Mouse (Mus musculus): ENCODE measurements around the gene Ccdc61. TPM values are rescaled to one million over a fixed set of nuclear protein-coding genes. Genes with fewer than 3 reads are reported as not detected.

The Ccdc61 gene
- polyA plus RNA-seq, 1 experiment, result 13.0 TPM

DNA sequence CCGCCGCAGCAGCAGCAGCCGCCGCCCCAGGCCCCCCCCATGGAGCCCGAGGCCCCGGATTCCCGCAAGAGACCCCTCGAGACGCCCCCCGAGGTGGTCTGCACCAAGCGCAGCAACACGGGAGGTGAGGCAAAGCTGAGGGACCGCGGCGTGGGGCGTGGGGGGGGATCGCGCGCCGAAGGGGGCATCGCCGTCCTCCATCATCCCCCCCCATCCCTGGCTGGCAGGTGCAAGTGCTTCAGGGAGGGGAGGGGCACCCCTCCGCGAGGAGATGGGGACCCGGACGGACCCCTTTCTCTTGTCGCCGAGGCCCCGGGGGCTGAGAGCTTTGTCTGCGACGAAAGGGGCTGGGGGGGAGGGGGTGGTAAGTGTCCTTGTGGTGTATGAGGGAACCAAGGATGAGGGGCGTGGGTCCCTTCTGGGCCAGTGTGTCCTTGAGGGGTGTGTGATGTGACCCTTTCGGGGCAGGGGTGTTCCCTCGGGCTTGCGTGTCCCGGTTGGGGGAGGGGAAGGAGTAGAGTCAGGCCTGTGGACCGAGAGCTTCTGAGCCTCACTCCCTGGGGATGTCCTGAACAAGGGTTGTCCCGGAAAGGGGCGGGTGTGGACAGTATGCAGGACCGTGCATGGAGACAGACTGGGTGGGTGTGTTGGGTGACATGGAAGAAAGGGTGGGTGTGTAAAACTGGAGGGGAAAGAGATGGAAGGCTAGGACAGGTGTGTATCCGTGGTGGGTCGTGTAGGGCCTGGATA lies 16.0 kb upstream of the Ccdc61 start:
- no peak overlapping the region for H3K27ac ChIP-seq (ENCODE audit: insufficient read depth, low read length)
- peaks cover 2% of the 10 kb centered on the region; the same call in 1 of the 2 replicates for H3K4me1 ChIP-seq (ENCODE audit: control insufficient read depth, insufficient read depth, insufficient read length)
- TF ChIP-seq POLR2A (IDR thresholded peaks at IDR 0.05; ENCODE audit: low read depth, low read length) (no peak), CTCF (IDR thresholded peaks at IDR 0.05; ENCODE audit: extremely low read depth, insufficient read depth, insufficient read length, insufficient replicate concordance) (no peak)
- peaks cover 17% of the 10 kb centered on the region for H3K27me3 ChIP-seq (ENCODE audit: control insufficient read depth, insufficient read depth, low read length)
- WGBS, result 8% methylated on average over 38 of the region's 42 CpGs
- H3K4me3 ChIP-seq (ENCODE audit: extremely low read depth, insufficient read depth, insufficient read length), result peak overlapping the region; percentile 24; the same call in 1 of the 2 replicates
- DNase-seq (ENCODE audit: low read depth in 1 of 2, low spot score in 2 of 2), result no peak
- no peaks in the 10 kb centered on the region for H3K36me3 ChIP-seq (ENCODE audit: control insufficient read depth, insufficient read depth, low read length)

GRCm38 (mm10) chr7:18925162-18925938 lies 15.1 kb upstream of the Ccdc61 start, which contains the start of gene Nova2:
Gene Nova2, plus strand, starts transcription at chr7:18925888.
- Histone ChIP-seq H3K27ac (ENCODE audit: insufficient read depth, low read length) (no peak within 1 kb of the TSS), H3K4me3 (ENCODE audit: extremely low read depth, insufficient read depth, insufficient read length) (peak within 1 kb of the TSS; percentile 33; the same call in 1 of the 2 replicates), H3K4me1 (ENCODE audit: control insufficient read depth, insufficient read depth, insufficient read length) (peaks cover 2% of the 10 kb centered on the region; the same call in 1 of the 2 replicates), H3K27me3 (ENCODE audit: control insufficient read depth, insufficient read depth, low read length) (peaks cover 20% of the 10 kb centered on the region), H3K36me3 (ENCODE audit: control insufficient read depth, insufficient read depth, low read length) (no peaks in the 10 kb centered on the region)
- WGBS, result 4% methylated on average over 31 of the region's 45 CpGs
- no peak for TF ChIP-seq POLR2A (IDR thresholded peaks at IDR 0.05; ENCODE audit: low read depth, low read length)
- TF ChIP-seq CTCF (IDR thresholded peaks at IDR 0.05; ENCODE audit: extremely low read depth, insufficient read depth, insufficient read length, insufficient replicate concordance), result no peak
- DNase-seq (ENCODE audit: low read depth in 1 of 2, low spot score in 2 of 2), result peak; percentile 23 to 39

GRCm38 (mm10) chr7:18924321-18924720 lies 14.1 kb upstream of the Ccdc61 start:
- peaks cover 20% of the 10 kb centered on the region for H3K27me3 ChIP-seq (ENCODE audit: control insufficient read depth, insufficient read depth, low read length)
- DNase-seq (ENCODE audit: low read depth in 1 of 2, low spot score in 2 of 2), result no peak
- no peak overlapping the region for H3K4me3 ChIP-seq (ENCODE audit: extremely low read depth, insufficient read depth, insufficient read length)
- whole genome bisulfite sequencing, result 35% methylated on average over 8 of the region's 8 CpGs
- H3K27ac ChIP-seq (ENCODE audit: insufficient read depth, low read length), result no peak overlapping the region
- peaks cover 2% of the 10 kb centered on the region; the same call in 1 of the 2 replicates for H3K4me1 ChIP-seq (ENCODE audit: control insufficient read depth, insufficient read depth, insufficient read length)
- TF ChIP-seq CTCF (IDR thresholded peaks at IDR 0.05; ENCODE audit: extremely low read depth, insufficient read depth, insufficient read length, insufficient replicate concordance) (no peak), POLR2A (IDR thresholded peaks at IDR 0.05; ENCODE audit: low read depth, low read length) (no peak)
- no peaks in the 10 kb centered on the region for H3K36me3 ChIP-seq (ENCODE audit: control insufficient read depth, insufficient read depth, low read length)

DNA sequence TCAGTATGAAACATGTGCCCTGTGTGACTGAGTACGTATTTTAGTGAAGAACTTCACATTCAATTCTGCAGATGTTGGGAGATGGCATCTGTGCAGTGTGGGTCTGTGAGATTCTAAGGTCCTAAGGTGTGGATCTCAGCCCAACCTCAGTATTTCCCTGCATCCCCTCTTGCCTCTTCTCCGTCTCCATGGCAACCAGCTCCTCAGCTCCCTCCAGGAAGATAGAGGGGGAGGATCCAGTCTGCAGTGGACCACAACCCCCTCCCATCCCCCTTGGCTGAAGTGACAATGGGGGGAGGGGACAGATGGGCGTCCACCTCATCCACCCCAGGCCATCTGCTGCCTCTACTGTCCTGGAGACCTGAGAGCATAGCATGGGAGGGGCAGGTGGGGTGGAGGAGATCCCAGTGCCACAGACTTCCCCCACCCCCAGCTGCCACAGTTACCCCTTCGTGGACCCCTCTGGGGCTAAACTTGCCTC lies 13.5 kb upstream of the Ccdc61 start:
- no peaks in the 10 kb centered on the region for H3K36me3 ChIP-seq (ENCODE audit: control insufficient read depth, insufficient read depth, low read length)
- WGBS, result 60% methylated on average over 4 of the region's 4 CpGs
- peaks cover 20% of the 10 kb centered on the region for H3K27me3 ChIP-seq (ENCODE audit: control insufficient read depth, insufficient read depth, low read length)
- H3K4me3 ChIP-seq (ENCODE audit: extremely low read depth, insufficient read depth, insufficient read length), result no peak overlapping the region
- H3K4me1 ChIP-seq (ENCODE audit: control insufficient read depth, insufficient read depth, insufficient read length), result peaks cover 2% of the 10 kb centered on the region; the same call in 1 of the 2 replicates
- TF ChIP-seq CTCF (IDR thresholded peaks at IDR 0.05; ENCODE audit: extremely low read depth, insufficient read depth, insufficient read length, insufficient replicate concordance) (no peak), POLR2A (IDR thresholded peaks at IDR 0.05; ENCODE audit: low read depth, low read length) (no peak)
- DNase-seq (ENCODE audit: low read depth in 1 of 2, low spot score in 2 of 2), result no peak
- no peak overlapping the region for H3K27ac ChIP-seq (ENCODE audit: insufficient read depth, low read length)

GRCm38 (mm10) chr7:18923267-18923666 lies 13.1 kb upstream of the Ccdc61 start:
- 82% methylated on average over 11 of the region's 11 CpGs for WGBS
- Histone ChIP-seq H3K27me3 (ENCODE audit: control insufficient read depth, insufficient read depth, low read length) (peaks cover 20% of the 10 kb centered on the region), H3K36me3 (ENCODE audit: control insufficient read depth, insufficient read depth, low read length) (no peaks in the 10 kb centered on the region), H3K4me1 (ENCODE audit: control insufficient read depth, insufficient read depth, insufficient read length) (peaks cover 2% of the 10 kb centered on the region; the same call in 1 of the 2 replicates), H3K27ac (ENCODE audit: insufficient read depth, low read length) (no peak overlapping the region), H3K4me3 (ENCODE audit: extremely low read depth, insufficient read depth, insufficient read length) (no peak overlapping the region)
- DNase-seq (ENCODE audit: low read depth in 1 of 2, low spot score in 2 of 2), result no peak
- no peak for TF ChIP-seq POLR2A (IDR thresholded peaks at IDR 0.05; ENCODE audit: low read depth, low read length)
- TF ChIP-seq CTCF (IDR thresholded peaks at IDR 0.05; ENCODE audit: extremely low read depth, insufficient read depth, insufficient read length, insufficient replicate concordance), result no peak

DNA sequence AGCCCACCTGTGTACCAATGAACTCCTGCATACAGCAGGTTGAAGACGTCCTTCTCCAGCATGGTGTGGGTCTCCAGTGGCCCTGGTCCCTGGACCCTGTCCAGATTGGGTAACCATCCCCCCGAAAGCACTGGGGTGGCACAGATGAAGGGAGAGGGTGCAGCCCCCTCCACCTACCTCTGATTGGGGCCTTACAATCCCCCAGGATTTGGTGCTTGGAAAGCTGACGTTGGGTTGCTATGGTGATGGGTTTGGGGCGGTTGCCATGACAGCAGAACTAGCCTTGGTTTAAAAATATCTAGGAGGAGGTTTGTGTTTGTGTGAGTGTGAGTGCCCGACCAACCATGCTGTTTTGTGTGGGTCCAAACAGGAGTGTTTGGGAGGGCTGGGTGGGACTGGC lies 12.6 kb upstream of the Ccdc61 start:
- WGBS, result 57% methylated on average over 5 of the region's 5 CpGs
- peaks cover 20% of the 10 kb centered on the region for H3K27me3 ChIP-seq (ENCODE audit: control insufficient read depth, insufficient read depth, low read length)

More for the DNA sequence above, 12.6 kb upstream of the Ccdc61 start:
- Histone ChIP-seq H3K36me3 (ENCODE audit: control insufficient read depth, insufficient read depth, low read length) (no peaks in the 10 kb centered on the region), H3K4me3 (ENCODE audit: extremely low read depth, insufficient read depth, insufficient read length) (no peak overlapping the region), H3K4me1 (ENCODE audit: control insufficient read depth, insufficient read depth, insufficient read length) (peaks cover 2% of the 10 kb centered on the region; the same call in 1 of the 2 replicates), H3K27ac (ENCODE audit: insufficient read depth, low read length) (no peak overlapping the region)
- DNase-seq (ENCODE audit: low read depth in 1 of 2, low spot score in 2 of 2), result no peak
- no peak for TF ChIP-seq POLR2A (IDR thresholded peaks at IDR 0.05; ENCODE audit: low read depth, low read length)
